In genomic region chr6:51060848-51061535, GRCm38 (mm10) we compare ENCODE assay signal across 12 mouse cellular contexts.
DNase-seq lines count a peak whose midpoint lies in the region; ATAC-seq lines count a peak whose summit lies in the region.
"Had no signal": no experiment of that assay in that cellular context is flagged by ENCODE, and none has a peak within 500 bp of the region (broad histone marks: within the 10 kb centered on the region; RNA-seq: fewer than 3 reads in every experiment).

No protein-coding gene starts in this region.

- no peaks in the 10 kb centered on the region for H3K27me3 ChIP-seq in heart, embryonic 13.5 days (replicated peaks)
- no peaks in the 10 kb centered on the region for H3K27me3 ChIP-seq in hindbrain, embryonic 14.5 days (ENCODE audit: control insufficient read depth, insufficient read depth, low read length)
- H3K27me3 ChIP-seq: liver, embryonic 13.5 days had no signal

- 0 out of 2 replicates have a peak overlapping the region, but pooled peaks have one; percentile 19 for H3K9ac ChIP-seq in heart, embryonic 13.5 days
- H3K9ac ChIP-seq in hindbrain, embryonic 14.5 days = no peak overlapping the region
- H3K9ac ChIP-seq: liver, embryonic 13.5 days had no signal

- no peak overlapping the region for H3K27ac ChIP-seq in heart, embryonic 13.5 days (replicated peaks)
- H3K27ac ChIP-seq in hindbrain, embryonic 14.5 days = peak overlapping the region; percentile 7; the same call in 1 of the 2 replicates
- H3K27ac ChIP-seq: liver, embryonic 13.5 days; macrophage had no signal

- WGBS in heart, embryonic 13.5 days = 58% methylated on average over 17 of the region's 17 CpGs
- 41% methylated on average over 17 of the region's 17 CpGs for WGBS in hindbrain, embryonic 14.5 days

- DNase-seq in heart, adult 8-10 months (ENCODE audit: low spot score) = no peak
- peak; percentile 31 for DNase-seq in urinary bladder, postnatal 14 days (ENCODE audit: low spot score)
- no peak for DNase-seq in urinary bladder, postnatal 10 days (ENCODE audit: low spot score)
- no peak for DNase-seq in hindbrain, embryonic 14.5 days (ENCODE audit: low spot score)
- DNase-seq in embryo, embryonic 11 days = no peak
- no peak for DNase-seq in ovary, postnatal 10 days (ENCODE audit: low spot score)
- DNase-seq in c-Kit-positive CD71-positive TER-119-positive erythroid progenitor cells, embryonic 14.5 days (ENCODE audit: low spot score) = no peak
- DNase-seq: adrenal gland, postnatal 25 days; liver, embryonic 13.5 days had no signal

- peaks cover 26% of the 10 kb centered on the region for H3K4me1 ChIP-seq in heart, embryonic 13.5 days
- peaks cover 17% of the 10 kb centered on the region for H3K4me1 ChIP-seq in hindbrain, embryonic 14.5 days (replicated peaks; ENCODE audit: control insufficient read depth, insufficient read depth, low read length)
- H3K4me1 ChIP-seq: liver, embryonic 13.5 days had no signal

- no peaks in the 10 kb centered on the region for H3K36me3 ChIP-seq in heart, embryonic 13.5 days
- H3K36me3 ChIP-seq in hindbrain, embryonic 14.5 days (replicated peaks; ENCODE audit: control insufficient read depth, insufficient read depth) = no peaks in the 10 kb centered on the region
- H3K36me3 ChIP-seq: liver, embryonic 13.5 days had no signal

- no peak overlapping the region for H3K4me3 ChIP-seq in heart, embryonic 13.5 days
- no peak overlapping the region for H3K4me3 ChIP-seq in hindbrain, embryonic 14.5 days (replicated peaks; ENCODE audit: low read length)
- H3K4me3 ChIP-seq: liver, embryonic 13.5 days had no signal

- H3K9me3 ChIP-seq in heart, embryonic 13.5 days = no peaks in the 10 kb centered on the region
- no peaks in the 10 kb centered on the region for H3K9me3 ChIP-seq in hindbrain, embryonic 14.5 days (ENCODE audit: control insufficient read depth, low read length)
- H3K9me3 ChIP-seq: liver, embryonic 13.5 days had no signal

- no peak for ATAC-seq in heart, embryonic 13.5 days (ENCODE audit: extremely low read depth, insufficient number of reproducible peaks, low FRiP score, low TSS enrichment)
- ATAC-seq in hindbrain, embryonic 14.5 days (ENCODE audit: low FRiP score) = no peak
- ATAC-seq: intestine, embryonic 16.5 days had no signal

- no peak overlapping the region for H3K4me2 ChIP-seq in heart, embryonic 13.5 days
- H3K4me2 ChIP-seq in hindbrain, embryonic 14.5 days (replicated peaks) = no peak overlapping the region
- H3K4me2 ChIP-seq: liver, embryonic 13.5 days had no signal
